Mouse (Mus musculus) naive thymus-derived CD4-positive, alpha-beta T cell, adult 2 months (primary cell): Measurements from ENCODE around the gene Lgals3bp.
"Not testable (repeated sequence)": the region's sequence is repeated elsewhere in the genome, so short reads cannot be mapped to it uniquely, and the experiment has no call there.

Experiments used
- DNase-seq: peaks from one replicate; pipeline ENCODE4 v3.0.0-alpha.2; 2011; ENCODE audit warnings: low read depth

Lgals3bp gene

GRCm38 (mm10) chr11:118400566-118400936 is 1.3 kb downstream of the Lgals3bp start:
- DNase-seq: no peak

- DNase-seq: no peak
Observed at GRCm38 (mm10) chr11:118399891-118400565, 1.9 kb downstream of the Lgals3bp start.

GRCm38 (mm10) chr11:118397806-118398530 is 3.9 kb downstream of the Lgals3bp start:
- no peak for DNase-seq

- DNase-seq: no peak
Observed at GRCm38 (mm10) chr11:118394538-118394937, 7.4 kb downstream of the Lgals3bp start.

DNA sequence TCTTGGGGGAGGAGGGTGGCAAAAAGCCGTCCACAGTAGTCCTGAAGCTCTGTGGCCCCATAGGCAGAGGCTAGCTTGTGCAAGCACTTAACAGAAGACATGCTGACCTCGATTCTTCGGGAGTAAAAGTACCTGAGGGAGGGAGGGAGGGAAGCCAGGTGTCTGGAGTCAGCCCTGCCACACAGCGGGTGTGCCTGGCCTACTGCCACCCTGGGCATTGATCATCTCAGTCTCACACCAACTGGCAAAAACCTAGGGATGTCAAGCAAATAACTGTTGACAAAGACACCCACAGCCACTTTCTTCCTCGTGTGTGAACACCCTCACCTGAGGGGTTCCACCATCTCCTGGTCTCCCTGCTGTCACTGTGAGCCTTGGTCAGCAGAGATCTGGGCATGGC is 7.9 kb downstream of the Lgals3bp start:
- DNase-seq: no peak

- DNase-seq: not testable (repeated sequence)
Observed at GRCm38 (mm10) chr11:118387816-118388215, 14.1 kb downstream of the Lgals3bp start.

GRCm38 (mm10) chr11:118379251-118380009 is 22.5 kb downstream of the Lgals3bp start:
- peak; percentile 85 for DNase-seq

GRCm38 (mm10) chr11:118378656-118379055 is 23.2 kb downstream of the Lgals3bp start:
- DNase-seq: no peak

DNA sequence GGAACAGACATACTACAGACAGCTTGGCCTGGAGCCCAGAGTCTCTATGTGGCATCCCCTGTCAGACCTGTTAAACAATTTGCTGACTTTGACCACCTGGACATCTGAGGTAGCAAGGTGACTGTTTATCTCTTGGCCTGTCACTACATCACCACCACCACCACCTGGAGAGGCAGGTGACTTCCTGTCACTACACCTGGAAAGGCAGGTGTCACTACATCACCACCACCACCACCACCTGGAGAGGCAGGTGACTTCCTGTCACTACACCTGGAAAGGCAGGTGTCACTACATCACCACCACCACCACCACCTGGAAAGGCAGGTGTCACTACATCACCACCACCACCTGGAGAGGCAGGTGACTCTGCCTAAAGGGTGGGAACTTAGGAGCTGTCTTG is 25.6 kb downstream of the Lgals3bp start:
- DNase-seq: not testable (repeated sequence)

GRCm38 (mm10) chr11:118375881-118376280 is 26.0 kb downstream of the Lgals3bp start:
- DNase-seq: no peak

- no peak for DNase-seq
Observed at GRCm38 (mm10) chr11:118375461-118375860, 26.4 kb downstream of the Lgals3bp start.

DNA sequence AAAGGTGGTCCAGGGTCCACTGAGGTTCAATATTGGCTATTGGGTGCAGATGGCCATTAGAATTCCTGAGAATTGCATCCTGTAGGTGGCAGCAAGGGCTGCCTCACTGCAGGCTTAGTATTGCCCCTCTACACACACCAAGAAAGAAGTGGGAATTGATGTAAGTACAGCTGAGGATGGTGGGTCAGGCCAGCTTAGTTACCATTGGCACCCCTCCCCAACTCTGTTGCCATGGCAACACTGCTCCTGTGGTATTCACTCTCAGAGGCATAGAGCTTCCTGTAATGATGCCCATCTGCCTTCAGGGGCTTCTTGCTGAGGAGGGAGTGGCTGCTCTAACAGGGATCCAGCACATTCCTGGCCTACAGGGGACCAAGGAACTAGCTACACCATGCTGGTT is 26.9 kb downstream of the Lgals3bp start:
- DNase-seq: no peak

DNA sequence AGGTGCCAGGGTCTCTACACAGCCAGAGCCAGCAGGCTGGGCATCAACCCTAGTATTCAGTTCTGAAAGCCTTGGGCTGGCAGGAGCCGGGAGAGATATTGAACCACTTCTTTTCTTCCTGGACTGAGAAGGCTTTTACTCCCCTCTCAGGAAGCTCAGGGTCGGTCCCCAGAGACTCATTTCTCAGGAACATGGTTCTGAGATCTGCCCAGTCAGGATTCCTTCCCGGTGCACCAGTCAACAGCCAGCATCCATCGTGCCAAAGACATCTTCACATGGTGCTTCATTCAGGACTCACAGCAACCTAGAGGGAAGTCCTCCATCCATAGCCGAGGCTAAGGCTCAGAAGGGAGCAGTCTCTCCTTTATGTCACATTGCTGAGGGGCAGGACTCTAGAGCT is 27.4 kb downstream of the Lgals3bp start:
- no peak for DNase-seq

DNA sequence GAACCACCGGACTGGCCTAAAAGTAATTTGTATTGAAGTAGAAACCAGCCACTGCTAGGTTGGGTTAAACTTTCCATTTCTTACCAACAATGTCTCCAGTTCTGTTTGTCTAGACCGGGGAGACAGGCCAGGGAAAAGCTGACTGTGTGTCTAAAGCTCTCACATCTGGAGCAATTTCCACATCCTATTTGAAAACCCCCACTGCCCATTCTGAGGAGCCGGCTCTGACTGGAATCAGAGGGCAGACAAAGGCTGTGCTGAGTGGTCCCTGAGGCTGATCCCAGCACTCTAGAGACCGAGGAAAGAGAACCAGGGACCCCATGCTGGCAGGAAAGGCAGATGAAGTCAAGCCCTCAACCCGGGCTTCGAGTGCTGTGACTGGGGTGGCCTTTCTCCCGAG is 29.3 kb downstream of the Lgals3bp start:
- DNase-seq: no peak

DNA sequence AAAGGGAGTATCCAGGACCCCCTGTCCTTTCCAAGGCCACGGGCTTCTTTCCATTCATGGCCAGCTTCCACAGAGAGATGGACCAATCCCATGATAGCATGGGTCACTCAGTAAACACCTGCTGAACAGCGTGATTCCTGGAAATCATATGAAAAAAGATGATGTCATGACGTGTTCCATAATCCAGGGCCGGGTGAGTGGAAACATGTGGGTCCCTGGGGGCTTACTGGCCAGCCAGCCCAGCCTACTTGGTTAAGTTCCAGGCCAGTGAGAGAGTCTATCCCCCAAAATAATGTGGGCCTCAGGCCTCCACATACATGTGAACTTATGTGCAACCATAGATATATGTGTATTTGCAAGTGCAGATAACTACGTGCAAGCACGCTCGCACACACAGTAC is 30.0 kb downstream of the Lgals3bp start:
- DNase-seq: no peak

- DNase-seq: no peak
Observed at GRCm38 (mm10) chr11:118369657-118370056, 32.2 kb downstream of the Lgals3bp start.

DNA sequence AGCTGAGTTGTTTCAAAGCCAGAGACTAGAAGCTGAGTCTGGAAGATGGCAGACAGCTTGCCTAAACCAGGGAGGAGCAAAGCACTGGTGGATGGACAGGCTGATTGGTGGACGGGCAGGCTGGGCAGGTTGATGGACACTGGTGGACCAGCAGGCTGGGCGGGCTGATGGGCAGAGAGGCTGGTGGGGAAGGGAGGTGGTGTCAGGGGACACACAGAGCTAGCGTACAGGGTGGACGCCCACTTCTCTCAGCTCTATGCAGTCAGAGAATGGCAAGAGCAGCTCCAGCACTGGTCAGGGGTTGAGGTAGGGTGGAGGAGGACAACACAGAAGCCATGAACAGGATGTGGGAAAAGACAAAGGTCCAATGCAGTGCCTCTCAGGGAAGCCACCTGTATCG is 32.6 kb downstream of the Lgals3bp start:
- no peak for DNase-seq

DNA sequence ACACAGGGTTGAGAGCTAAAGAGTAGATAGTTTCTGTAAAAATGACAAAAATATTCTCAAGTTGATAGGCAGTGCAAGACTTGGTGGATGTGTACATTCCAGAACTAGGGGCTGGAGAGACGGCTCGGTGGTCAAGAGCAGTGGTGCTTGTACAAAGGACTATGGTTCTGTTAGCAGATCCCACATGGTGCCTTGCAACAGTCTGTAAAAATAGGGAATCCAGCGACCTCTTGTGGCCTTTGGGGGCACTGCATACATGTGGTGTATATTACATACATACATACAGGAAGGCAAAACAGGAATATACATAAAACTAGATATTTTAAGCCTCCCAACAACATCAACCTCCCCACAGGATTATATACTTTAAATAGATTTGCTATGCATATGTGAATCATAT is 33.6 kb downstream of the Lgals3bp start:
- DNase-seq: peak; percentile 63

GRCm38 (mm10) chr11:118366559-118366958 is 35.3 kb downstream of the Lgals3bp start:
- no peak for DNase-seq

DNA sequence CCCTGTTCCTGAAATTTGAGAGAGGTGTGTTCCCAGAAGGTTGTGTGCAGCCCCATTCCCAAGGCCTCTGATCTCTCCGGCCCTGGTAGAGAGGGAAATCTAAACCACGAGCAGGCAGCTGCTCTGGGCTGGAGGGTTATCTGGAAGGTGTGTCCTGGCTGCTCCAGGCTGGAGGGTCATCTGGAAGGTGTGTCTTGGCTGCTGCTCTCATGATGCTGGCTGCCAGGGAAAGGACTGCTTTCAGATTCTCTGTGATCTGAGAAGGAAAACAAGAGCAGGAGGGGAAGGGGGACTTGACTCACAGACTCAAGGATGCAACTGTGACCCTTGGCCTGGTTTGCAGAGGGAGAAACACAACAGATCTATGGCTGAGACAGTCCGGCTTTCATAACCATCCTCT is 35.8 kb downstream of the Lgals3bp start:
- no peak for DNase-seq

DNA sequence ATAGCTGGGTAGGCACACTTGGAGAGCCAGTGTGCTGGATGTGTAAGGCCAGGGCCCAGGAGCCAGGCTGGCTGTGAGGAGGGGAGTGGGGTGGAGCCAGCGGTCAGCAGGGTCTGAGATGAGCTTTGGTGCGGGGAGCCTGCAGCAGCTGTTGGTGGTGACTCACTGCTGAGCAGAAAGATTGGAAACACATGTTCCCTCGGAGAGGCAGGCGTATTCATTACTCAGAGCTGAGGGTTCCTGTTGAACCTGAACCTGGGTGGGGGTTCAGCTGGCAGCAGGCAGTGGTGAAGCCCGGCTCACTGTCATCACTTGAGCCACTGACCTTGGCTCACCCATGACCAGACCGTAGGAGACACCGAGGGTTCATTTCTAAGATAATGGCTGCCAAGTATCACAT is 36.7 kb downstream of the Lgals3bp start:
- no peak for DNase-seq

GRCm38 (mm10) chr11:118364021-118364420 is 37.9 kb downstream of the Lgals3bp start:
- DNase-seq: no peak

DNA sequence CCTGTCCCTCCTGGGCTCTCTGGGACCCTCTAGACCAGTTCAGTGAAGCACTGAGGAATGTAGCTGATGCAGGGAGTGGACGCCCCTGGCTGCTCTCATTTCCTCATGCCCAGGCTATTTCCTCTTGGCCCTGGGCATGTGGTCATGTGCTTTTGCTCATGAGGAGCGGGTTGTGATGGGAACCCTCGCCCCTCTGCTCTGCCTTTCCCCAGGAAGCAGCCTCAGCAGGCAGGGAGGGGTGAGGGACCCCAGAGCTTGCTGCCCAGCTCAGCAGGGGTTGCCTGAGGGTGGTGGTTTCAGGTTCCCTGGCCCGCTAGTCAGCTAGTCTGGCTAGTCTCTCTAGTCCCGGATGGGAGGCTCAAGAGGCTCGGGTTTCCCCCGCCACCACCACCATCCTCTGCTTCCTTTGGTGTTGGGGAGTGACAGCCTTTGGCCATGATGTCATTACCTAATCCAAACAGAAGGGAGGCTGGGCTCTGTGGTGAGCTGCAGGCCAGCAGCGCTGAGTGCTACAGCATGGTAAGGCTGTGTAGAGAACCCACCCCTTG is 38.8 kb downstream of the Lgals3bp start:
- peak; percentile 48 for DNase-seq
